Mouse (Mus musculus): ENCODE results near the gene Vash2. TPM values are rescaled to one million over a fixed set of nuclear protein-coding genes. Genes with fewer than 3 reads are reported as not detected.

The Vash2 gene
- total RNA-seq, 2 experiments from 2014 or later = 0.20 to 0.33 TPM

- DNase-seq = no peak
Observed at GRCm38 (mm10) chr1:190919725-190920469, 59.2 kb downstream of the Vash2 start.

GRCm38 (mm10) chr1:190918938-190919337 is 60.2 kb downstream of the Vash2 start:
- DNase-seq = no peak

- no peak for DNase-seq
Observed at GRCm38 (mm10) chr1:190912623-190913022, 66.5 kb downstream of the Vash2 start.

- DNase-seq = peak; percentile 86 to 91
Observed at GRCm38 (mm10) chr1:190911415-190912123, 67.5 kb downstream of the Vash2 start, which contains the start of gene Rps6kc1. TSS of gene Rps6kc1 (minus strand) at chr1:190911770.

GRCm38 (mm10) chr1:190910836-190911235 is 68.3 kb downstream of the Vash2 start:
- no peak for DNase-seq

GRCm38 (mm10) chr1:190904714-190905113 is 74.4 kb downstream of the Vash2 start:
- DNase-seq = no peak

GRCm38 (mm10) chr1:190904136-190904535 is 75.0 kb downstream of the Vash2 start:
- no peak for DNase-seq

- DNase-seq = no peak
Observed at GRCm38 (mm10) chr1:190901082-190901481, 78.0 kb downstream of the Vash2 start.

GRCm38 (mm10) chr1:190898899-190899575 is 80.1 kb downstream of the Vash2 start:
- DNase-seq = peak; percentile 11 to 13

- DNase-seq = no peak
Observed at GRCm38 (mm10) chr1:190898186-190898585, 80.9 kb downstream of the Vash2 start.

Other genes starting within 250 kb of the Vash2 start
- 10 to 100 TPM; 16.6 to 19.8 TPM for gene Rps6kc1, start 67.5 kb downstream of the Vash2 start, total RNA-seq (2021)
- gene Angel2, start 54.2 kb downstream of the Vash2 start, total RNA-seq (2021) = 10 to 100 TPM; 23.2 to 28.2 TPM
- gene Flvcr1, start 46.9 kb upstream of the Vash2 start, total RNA-seq (2021) = 1 to 10 TPM; 3.4 to 4.1 TPM
- not detected for gene Spata45, start 57.3 kb upstream of the Vash2 start, total RNA-seq (2021)
- gene Tatdn3, start 83.6 kb upstream of the Vash2 start, total RNA-seq (2021) = 10 to 100 TPM; 11.0 TPM
- gene Nsl1, start 83.7 kb upstream of the Vash2 start, total RNA-seq (2021) = under 1 TPM; 0.67 to 0.77 TPM
- gene Batf3, start 118.6 kb upstream of the Vash2 start, total RNA-seq (2021) = under 1 TPM; 0.25 to 0.93 TPM
- not detected for gene Fam71a, start 185.5 kb upstream of the Vash2 start, total RNA-seq (2021)
- gene Atf3, start 238.7 kb upstream of the Vash2 start, total RNA-seq (2021) = 10 to 100 TPM; 11.7 to 19.1 TPM

Data from heart, adult 18-20 months (tissue).